Mouse (Mus musculus): Measurements from ENCODE around the gene Sirt3. TPM values are rescaled to one million over a fixed set of nuclear protein-coding genes. Genes with fewer than 3 reads are reported as not detected.

Gene Sirt3
- polyA plus RNA-seq, 1 experiment from 2014 or later: 39.2 TPM

DNA sequence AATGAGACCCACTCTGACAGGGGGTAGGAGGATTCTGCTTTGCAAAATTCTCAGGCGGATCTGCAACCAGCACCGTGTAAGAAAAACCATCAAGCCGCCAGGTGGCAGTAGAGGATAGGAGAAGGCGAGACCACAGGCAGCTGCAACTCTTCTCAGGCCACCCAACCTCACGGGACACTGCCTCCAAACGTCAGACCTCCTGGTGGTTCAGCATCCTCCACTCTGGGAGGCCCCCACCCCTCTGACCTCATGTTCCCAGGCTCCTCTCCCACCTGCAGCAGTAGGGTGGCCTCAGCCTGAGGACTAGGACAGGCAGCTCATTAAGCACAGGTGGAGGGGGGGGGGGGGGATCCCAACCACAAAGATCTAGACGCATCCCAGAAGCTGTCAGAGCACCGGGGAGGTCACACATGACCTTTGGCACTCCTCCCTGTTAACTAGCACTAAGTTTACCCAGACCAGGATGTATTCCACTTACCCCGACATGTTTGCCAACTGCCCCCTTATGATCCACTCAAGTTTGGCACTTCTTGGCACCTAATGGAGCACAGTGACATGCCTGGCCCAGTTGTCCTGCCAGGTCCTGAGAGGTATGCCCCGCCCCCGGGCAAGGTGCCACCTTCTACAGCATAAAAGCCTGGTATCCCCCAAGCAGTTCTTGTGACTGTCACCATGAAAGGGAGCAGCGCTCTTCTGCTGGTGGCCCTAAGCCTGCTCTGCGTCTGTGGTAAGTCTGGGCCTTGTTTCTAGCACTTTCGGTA lies 37.0 kb downstream of the Sirt3 start, which contains the start of gene Scgb1c1:
Gene Scgb1c1 (plus strand): TSS at position 643 of the 761 bp plus-strand sequence.
- Histone ChIP-seq H3K4me3 (ENCODE audit: low read length) (no peak within 1 kb of the TSS), H3K4me2 (ENCODE audit: low read depth, low read length) (no peak within 1 kb of the TSS)
- 23% methylated on average over 14 of the region's 14 CpGs for WGBS

DNA sequence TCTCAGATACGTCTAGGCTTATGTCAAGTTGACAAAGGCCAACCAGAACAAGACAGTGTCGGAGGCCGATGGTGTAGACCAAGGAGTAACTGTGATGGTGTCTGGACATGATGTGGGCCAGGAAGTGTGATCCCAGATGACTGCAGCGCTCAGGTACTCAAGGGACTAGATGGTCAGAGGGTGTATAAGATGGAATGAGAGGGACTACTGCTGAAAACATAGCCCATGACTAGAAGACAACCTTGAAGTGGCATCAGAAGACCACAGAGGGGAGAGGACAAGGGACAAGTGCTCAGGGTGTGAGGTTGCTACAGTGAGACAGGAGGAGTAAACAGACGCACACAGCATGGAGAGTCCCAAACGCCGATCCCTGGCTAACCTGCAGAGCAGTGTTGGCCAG lies 38.3 kb downstream of the Sirt3 start:
- Histone ChIP-seq H3K4me3 (ENCODE audit: low read length) (no peak overlapping the region), H3K9ac (ENCODE audit: low read depth, low read length) (no peak overlapping the region), H3K27me3 (replicated peaks; ENCODE audit: control insufficient read depth, insufficient read depth, low read length) (no peaks in the 10 kb centered on the region), H3K4me2 (ENCODE audit: low read depth, low read length) (no peak overlapping the region), H3K27ac (ENCODE audit: low read length) (no peak overlapping the region), H3K9me3 (ENCODE audit: control insufficient read depth, low read length) (no peaks in the 10 kb centered on the region), H3K4me1 (ENCODE audit: control insufficient read depth, insufficient read depth, low read length) (no peaks in the 10 kb centered on the region), H3K36me3 (ENCODE audit: control insufficient read depth, insufficient read depth, low read length) (no peaks in the 10 kb centered on the region)
- no peak for ATAC-seq
- 71% methylated on average over 7 of the region's 7 CpGs for WGBS

More for the DNA sequence above, 37.0 kb downstream of the Sirt3 start, which contains the start of gene Scgb1c1:
- Histone ChIP-seq H3K36me3 (ENCODE audit: control insufficient read depth, insufficient read depth, low read length) (no peaks in the 10 kb centered on the region), H3K27ac (ENCODE audit: low read length) (no peak within 1 kb of the TSS), H3K4me1 (ENCODE audit: control insufficient read depth, insufficient read depth, low read length) (no peaks in the 10 kb centered on the region), H3K9me3 (ENCODE audit: control insufficient read depth, low read length) (no peaks in the 10 kb centered on the region), H3K9ac (ENCODE audit: low read depth, low read length) (no peak within 1 kb of the TSS), H3K27me3 (replicated peaks; ENCODE audit: control insufficient read depth, insufficient read depth, low read length) (no peaks in the 10 kb centered on the region)
- peak; percentile 62 for ATAC-seq

DNA sequence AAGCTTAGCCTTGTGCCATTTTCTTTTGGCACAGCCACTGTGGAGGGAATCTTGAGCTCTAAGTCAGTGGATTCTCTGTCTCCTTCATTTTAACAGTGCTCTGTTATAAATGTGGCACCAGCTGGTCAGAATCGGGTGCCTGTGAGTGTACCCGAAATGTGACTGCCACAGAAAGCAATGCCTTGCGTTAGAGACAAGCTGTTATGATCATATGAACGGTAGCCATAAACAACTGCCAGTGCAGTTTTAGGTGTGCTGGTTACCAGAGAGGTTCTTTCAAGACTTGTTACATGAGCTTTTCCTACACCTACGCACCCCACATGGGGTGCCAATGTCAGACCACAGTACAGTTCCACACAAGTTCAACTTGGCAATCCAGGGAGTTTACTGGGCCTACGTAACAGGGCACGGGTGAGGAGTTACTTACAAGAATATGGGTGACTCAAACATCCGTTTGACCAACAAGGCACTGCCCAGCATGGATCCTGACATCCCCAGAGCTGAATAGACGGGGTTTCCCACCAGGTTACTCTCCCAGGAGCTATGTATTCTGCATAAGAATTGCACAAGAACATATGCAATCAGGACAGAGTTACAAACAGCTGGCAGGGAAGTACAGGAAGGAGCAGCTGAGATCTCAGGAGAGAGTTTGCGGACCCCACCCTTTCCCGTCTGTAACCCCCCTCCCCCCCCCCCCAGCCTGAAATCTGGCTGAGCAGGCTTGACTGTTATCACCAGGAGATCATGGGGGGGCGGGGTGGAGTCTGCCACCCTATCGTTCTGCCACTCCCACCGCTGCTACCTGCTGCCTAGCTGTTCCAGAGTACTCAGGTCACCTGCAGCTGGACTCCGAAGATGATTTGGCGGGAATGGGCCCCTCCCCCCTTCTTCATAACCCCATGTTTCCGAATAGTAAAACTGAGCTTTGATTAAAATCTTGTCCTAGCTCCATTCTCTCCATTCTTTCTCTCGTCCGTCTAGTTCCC lies 41.1 kb downstream of the Sirt3 start:
- no peak overlapping the region for H3K4me3 ChIP-seq (ENCODE audit: low read length)
- H3K4me2 ChIP-seq (ENCODE audit: low read depth, low read length): no peak overlapping the region
- no peaks in the 10 kb centered on the region for H3K36me3 ChIP-seq (ENCODE audit: control insufficient read depth, insufficient read depth, low read length)
- H3K9ac ChIP-seq (ENCODE audit: low read depth, low read length): no peak overlapping the region
- H3K9me3 ChIP-seq (ENCODE audit: control insufficient read depth, low read length): no peaks in the 10 kb centered on the region
- H3K27ac ChIP-seq (ENCODE audit: low read length): no peak overlapping the region
- 35% methylated on average over 19 of the region's 19 CpGs for WGBS
- no peaks in the 10 kb centered on the region for H3K27me3 ChIP-seq (replicated peaks; ENCODE audit: control insufficient read depth, insufficient read depth, low read length)
- peak; percentile 59 for ATAC-seq
- H3K4me1 ChIP-seq (ENCODE audit: control insufficient read depth, insufficient read depth, low read length): no peaks in the 10 kb centered on the region

DNA sequence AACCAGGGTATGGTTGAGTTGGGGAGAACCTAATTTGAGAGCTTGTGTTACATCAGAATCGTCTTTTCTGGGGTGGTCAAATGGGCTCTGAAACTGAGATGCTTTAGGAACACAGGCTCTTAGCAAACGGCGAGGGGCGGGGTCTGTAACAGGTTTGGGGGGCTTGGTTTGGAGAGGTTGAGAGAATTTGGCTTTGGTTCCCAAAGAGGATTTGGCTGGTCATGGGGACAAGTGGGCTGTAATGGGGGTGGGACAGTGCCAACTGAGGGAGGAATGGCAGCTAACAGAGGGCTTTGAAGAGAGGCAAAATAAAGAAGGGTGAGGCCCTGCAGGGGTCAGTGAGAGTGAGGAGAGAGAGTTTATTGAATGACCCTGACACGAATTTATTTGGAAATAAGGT lies 42.6 kb downstream of the Sirt3 start:
- H3K27me3 ChIP-seq (replicated peaks; ENCODE audit: control insufficient read depth, insufficient read depth, low read length): no peaks in the 10 kb centered on the region
- no peak overlapping the region for H3K4me2 ChIP-seq (ENCODE audit: low read depth, low read length)
- H3K4me1 ChIP-seq (ENCODE audit: control insufficient read depth, insufficient read depth, low read length): no peaks in the 10 kb centered on the region
- no peaks in the 10 kb centered on the region for H3K36me3 ChIP-seq (ENCODE audit: control insufficient read depth, insufficient read depth, low read length)
- H3K9me3 ChIP-seq (ENCODE audit: control insufficient read depth, low read length): no peaks in the 10 kb centered on the region
- H3K27ac ChIP-seq (ENCODE audit: low read length): no peak overlapping the region
- H3K4me3 ChIP-seq (ENCODE audit: low read length): no peak overlapping the region
- no peak overlapping the region for H3K9ac ChIP-seq (ENCODE audit: low read depth, low read length)
- WGBS: 65% methylated on average over 5 of the region's 5 CpGs
- no peak for ATAC-seq

DNA sequence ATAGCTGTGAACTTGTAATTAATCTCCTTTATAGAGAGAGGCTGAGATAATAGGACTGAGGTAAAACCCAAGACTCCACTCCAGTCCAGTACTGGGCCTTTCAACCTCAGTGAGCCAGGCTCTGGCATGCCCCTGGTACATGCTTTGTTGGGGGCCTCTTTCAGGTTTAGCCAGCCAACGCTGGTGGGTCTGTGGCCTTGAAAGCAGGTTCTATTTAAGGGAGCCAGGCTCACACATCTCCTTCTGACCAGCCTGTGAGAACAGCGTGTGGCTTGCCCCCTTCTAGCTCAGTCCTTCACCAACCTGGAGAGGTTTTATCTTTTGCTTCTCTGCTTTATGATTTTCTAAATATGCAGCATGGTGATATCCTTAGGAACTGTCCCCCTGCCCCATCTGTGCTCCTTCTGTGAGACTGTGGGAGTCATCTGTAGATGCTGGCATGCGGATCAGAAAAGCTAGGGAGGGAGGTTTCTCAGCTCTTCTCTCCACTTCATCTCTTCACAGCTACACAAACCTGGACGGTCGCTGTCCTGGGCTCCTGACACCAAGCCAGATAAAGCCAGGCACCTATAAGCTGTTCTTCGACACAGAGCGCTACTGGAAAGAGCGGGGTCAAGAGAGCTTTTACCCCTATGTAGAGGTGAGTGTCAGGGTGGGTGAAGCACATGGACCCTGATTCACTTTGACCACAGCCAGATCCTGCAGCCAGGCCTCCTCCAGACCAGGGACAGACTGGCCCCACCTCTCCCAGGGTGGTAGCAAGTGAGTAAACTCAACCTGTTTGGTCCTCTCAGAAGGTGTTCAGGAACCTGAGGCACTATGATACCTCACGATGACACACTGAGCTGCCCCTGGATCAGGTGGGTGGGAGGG lies 45.6 kb downstream of the Sirt3 start:
- Histone ChIP-seq H3K27me3 (replicated peaks; ENCODE audit: control insufficient read depth, insufficient read depth, low read length) (no peaks in the 10 kb centered on the region), H3K9ac (ENCODE audit: low read depth, low read length) (no peak overlapping the region), H3K36me3 (ENCODE audit: control insufficient read depth, insufficient read depth, low read length) (no peaks in the 10 kb centered on the region), H3K27ac (ENCODE audit: low read length) (no peak overlapping the region), H3K4me2 (ENCODE audit: low read depth, low read length) (no peak overlapping the region), H3K9me3 (ENCODE audit: control insufficient read depth, low read length) (no peaks in the 10 kb centered on the region), H3K4me1 (ENCODE audit: control insufficient read depth, insufficient read depth, low read length) (no peaks in the 10 kb centered on the region), H3K4me3 (ENCODE audit: low read length) (no peak overlapping the region)
- 85% methylated on average over 9 of the region's 9 CpGs for WGBS
- no peak for ATAC-seq

DNA sequence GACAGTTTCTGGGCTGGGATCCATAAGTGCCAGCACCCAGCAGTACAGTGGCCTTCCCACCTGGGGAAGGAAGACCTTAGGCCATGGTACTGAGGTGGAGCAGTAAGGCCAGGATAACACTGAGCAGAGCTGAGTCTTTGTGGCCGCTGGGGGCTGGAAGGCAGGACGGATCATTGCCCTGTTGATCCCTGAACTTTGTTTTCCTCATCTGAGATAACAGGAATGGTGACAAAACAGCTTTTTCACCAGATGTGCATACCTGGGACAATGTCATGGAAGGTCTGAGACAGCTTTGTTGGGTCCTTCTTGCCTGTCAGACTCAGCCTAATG lies 46.4 kb downstream of the Sirt3 start:
- no peak overlapping the region for H3K4me3 ChIP-seq (ENCODE audit: low read length)
- no peaks in the 10 kb centered on the region for H3K9me3 ChIP-seq (ENCODE audit: control insufficient read depth, low read length)
- H3K36me3 ChIP-seq (ENCODE audit: control insufficient read depth, insufficient read depth, low read length): no peaks in the 10 kb centered on the region
- no peaks in the 10 kb centered on the region for H3K4me1 ChIP-seq (ENCODE audit: control insufficient read depth, insufficient read depth, low read length)
- WGBS: 57% methylated on average over 2 of the region's 2 CpGs
- H3K27ac ChIP-seq (ENCODE audit: low read length): no peak overlapping the region
- no peaks in the 10 kb centered on the region for H3K27me3 ChIP-seq (replicated peaks; ENCODE audit: control insufficient read depth, insufficient read depth, low read length)
- 0 out of 2 replicates have a peak overlapping the region, but pooled peaks have one; percentile 14 for H3K4me2 ChIP-seq (ENCODE audit: low read depth, low read length)
- no peak overlapping the region; the same call in 1 of the 2 replicates for H3K9ac ChIP-seq (ENCODE audit: low read depth, low read length)
- ATAC-seq: peak; percentile 45

DNA sequence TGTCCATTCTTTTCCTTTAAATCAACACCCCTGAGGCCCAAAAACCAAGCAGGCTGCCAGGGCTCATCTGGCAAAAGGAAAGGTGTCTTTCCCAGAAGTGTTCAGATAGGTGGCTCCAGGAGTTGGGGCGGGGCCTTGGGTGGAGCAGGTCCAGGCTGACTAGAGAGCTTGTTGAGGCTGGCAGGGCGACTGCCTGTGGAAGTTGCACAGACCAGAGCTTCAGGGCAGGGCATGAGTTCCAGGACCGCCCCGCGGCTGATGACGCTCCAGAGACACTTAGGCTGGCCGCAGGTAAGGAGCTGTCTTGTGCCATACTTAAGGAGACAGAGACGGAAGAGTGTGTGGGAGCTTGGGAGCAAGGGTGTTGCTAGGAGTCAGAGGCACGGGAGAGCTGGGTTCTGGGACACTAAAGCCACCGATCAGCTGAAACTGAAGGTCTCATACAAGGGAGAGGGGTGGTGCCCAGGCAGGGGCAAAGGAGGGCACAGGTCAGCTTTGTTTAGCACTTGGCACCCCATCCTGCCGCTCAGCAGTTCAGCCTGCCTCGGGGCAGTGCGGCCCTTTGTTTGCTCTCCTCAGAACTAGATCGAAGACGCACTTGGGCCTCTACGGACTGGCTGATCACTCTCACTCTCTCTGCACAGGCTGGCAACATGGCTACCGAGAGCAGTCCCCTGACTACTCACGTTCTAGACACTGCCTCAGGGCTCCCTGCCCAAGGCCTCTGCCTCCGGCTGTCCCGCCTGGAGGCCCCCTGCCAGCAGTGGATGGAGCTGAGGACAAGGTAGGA lies 46.9 kb downstream of the Sirt3 start, which contains the start of gene Urah:
Gene Urah (plus strand): TSS at position 51 of the 790 bp plus-strand sequence.
- ATAC-seq: peak; percentile 82
- Histone ChIP-seq H3K27ac (ENCODE audit: low read length) (no peak within 1 kb of the TSS), H3K4me2 (ENCODE audit: low read depth, low read length) (0 out of 2 replicates have a peak within 1 kb of the TSS, but pooled peaks have one; percentile 14), H3K4me1 (ENCODE audit: control insufficient read depth, insufficient read depth, low read length) (no peaks in the 10 kb centered on the region), H3K4me3 (ENCODE audit: low read length) (0 out of 2 replicates have a peak within 1 kb of the TSS, but pooled peaks have one; percentile 5), H3K36me3 (ENCODE audit: control insufficient read depth, insufficient read depth, low read length) (no peaks in the 10 kb centered on the region), H3K27me3 (replicated peaks; ENCODE audit: control insufficient read depth, insufficient read depth, low read length) (no peaks in the 10 kb centered on the region), H3K9me3 (ENCODE audit: control insufficient read depth, low read length) (no peaks in the 10 kb centered on the region), H3K9ac (ENCODE audit: low read depth, low read length) (peak within 1 kb of the TSS; percentile 34; the same call in 1 of the 2 replicates)
- 37% methylated on average over 20 of the region's 20 CpGs for WGBS

DNA sequence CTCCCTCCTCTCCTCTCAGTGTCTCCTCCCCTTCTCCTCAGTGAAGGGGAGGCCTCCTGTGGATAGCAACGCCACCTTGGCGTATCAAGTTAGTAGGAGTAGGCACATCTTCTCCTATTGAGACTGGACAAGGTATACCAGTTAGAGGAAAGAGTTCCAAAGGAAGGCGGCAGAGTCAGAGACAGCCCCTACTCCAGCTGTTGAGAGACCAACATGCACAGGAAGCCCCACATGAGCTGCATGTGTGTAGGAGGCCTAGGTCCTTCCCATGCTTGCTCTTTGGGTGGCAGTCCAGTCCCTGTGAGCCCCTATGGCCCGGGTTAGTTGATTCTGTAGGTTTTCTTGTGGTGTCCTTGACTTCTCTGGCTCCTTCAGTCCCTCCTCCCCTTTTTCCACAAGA lies 48.8 kb downstream of the Sirt3 start:
- Histone ChIP-seq H3K4me2 (ENCODE audit: low read depth, low read length) (no peak overlapping the region), H3K4me1 (ENCODE audit: control insufficient read depth, insufficient read depth, low read length) (no peaks in the 10 kb centered on the region), H3K27me3 (replicated peaks; ENCODE audit: control insufficient read depth, insufficient read depth, low read length) (no peaks in the 10 kb centered on the region), H3K36me3 (ENCODE audit: control insufficient read depth, insufficient read depth, low read length) (no peaks in the 10 kb centered on the region), H3K27ac (ENCODE audit: low read length) (no peak overlapping the region), H3K4me3 (ENCODE audit: low read length) (no peak overlapping the region), H3K9ac (ENCODE audit: low read depth, low read length) (no peak overlapping the region), H3K9me3 (ENCODE audit: control insufficient read depth, low read length) (no peaks in the 10 kb centered on the region)
- no peak for ATAC-seq
- WGBS: 93% methylated on average over 4 of the region's 4 CpGs

Measured in intestine, embryonic 16.5 days (tissue).